ENCODE assay signal across 8 mouse cellular contexts in genomic region chr7:30099297-30099696, GRCm38 (mm10). TPM values are rescaled to one million over a fixed set of nuclear protein-coding genes. Genes with fewer than 3 reads are reported as not detected.
DNase-seq lines count a peak whose midpoint lies in the region; ATAC-seq lines count a peak whose summit lies in the region.

No protein-coding gene starts in this region.

- no peak for ATAC-seq in hindbrain, embryonic 11.5 days (ENCODE audit: low FRiP score)

- H3K36me3 ChIP-seq in splenic B cell, adult 2 months (ENCODE audit: control insufficient read depth, insufficient read depth, low read length, poor library complexity, severe bottlenecking), result peaks cover 3% of the 10 kb centered on the region
- H3K36me3 ChIP-seq in midbrain, embryonic 10.5 days, result peaks cover 74% of the 10 kb centered on the region
- H3K36me3 ChIP-seq in limb, embryonic 10.5 days, result peaks cover 73% of the 10 kb centered on the region
- H3K36me3 ChIP-seq in hindbrain, embryonic 11.5 days (ENCODE audit: control insufficient read depth, insufficient read depth, low read length), result peaks cover 31% of the 10 kb centered on the region

- H3K9me3 ChIP-seq in midbrain, embryonic 10.5 days (replicated peaks), result peaks cover 26% of the 10 kb centered on the region
- H3K9me3 ChIP-seq in limb, embryonic 10.5 days (replicated peaks), result peaks cover 10% of the 10 kb centered on the region
- peaks cover 2% of the 10 kb centered on the region for H3K9me3 ChIP-seq in hindbrain, embryonic 11.5 days (ENCODE audit: control insufficient read depth, low read length)

- H3K27me3 ChIP-seq in splenic B cell, adult 2 months (ENCODE audit: control insufficient read depth, insufficient read depth, low read length, poor library complexity, severe bottlenecking), result no peaks in the 10 kb centered on the region
- no peaks in the 10 kb centered on the region for H3K27me3 ChIP-seq in midbrain, embryonic 10.5 days (ENCODE audit: low read depth, poor library complexity, severe bottlenecking)
- no peaks in the 10 kb centered on the region for H3K27me3 ChIP-seq in limb, embryonic 10.5 days (ENCODE audit: low read depth, poor library complexity, severe bottlenecking)
- H3K27me3 ChIP-seq in hindbrain, embryonic 11.5 days (ENCODE audit: control insufficient read depth, insufficient read depth, low read length), result no peaks in the 10 kb centered on the region

- DNase-seq in kidney, postnatal 10 days, result peak; percentile 22
- DNase-seq in kidney, postnatal 25 days, result no peak
- DNase-seq in brain, adult 2 months (ENCODE audit: low read depth, low spot score), result peak; percentile 91
- peak; percentile 67 for DNase-seq in layer of hippocampus, adult 9-10 months (ENCODE audit: low spot score)
- peak; percentile 51 for DNase-seq in splenic B cell, adult 2 months (ENCODE audit: low read depth, low spot score)
- DNase-seq in midbrain, embryonic 10.5 days (ENCODE audit: low spot score), result no peak
- DNase-seq in limb, embryonic 10.5 days (ENCODE audit: low spot score), result no peak
- no peak for DNase-seq in hindbrain, embryonic 11.5 days (ENCODE audit: low spot score)

- no peak overlapping the region for H3K4me2 ChIP-seq in hindbrain, embryonic 11.5 days (replicated peaks; ENCODE audit: low read depth, low read length)

- H3K4me3 ChIP-seq in midbrain, embryonic 10.5 days, result no peak overlapping the region
- no peak overlapping the region for H3K4me3 ChIP-seq in limb, embryonic 10.5 days
- H3K4me3 ChIP-seq in hindbrain, embryonic 11.5 days (ENCODE audit: low read depth, low read length), result no peak overlapping the region

- no peak overlapping the region for H3K27ac ChIP-seq in midbrain, embryonic 10.5 days (replicated peaks)
- H3K27ac ChIP-seq in limb, embryonic 10.5 days, result no peak overlapping the region
- H3K27ac ChIP-seq in hindbrain, embryonic 11.5 days (ENCODE audit: low read depth, low read length), result no peak overlapping the region

- WGBS in midbrain, embryonic 10.5 days, result 96% methylated on average over 13 of the region's 13 CpGs
- 97% methylated on average over 13 of the region's 13 CpGs for WGBS in limb, embryonic 10.5 days
- 98% methylated on average over 13 of the region's 13 CpGs for WGBS in hindbrain, embryonic 11.5 days

- H3K9ac ChIP-seq in hindbrain, embryonic 11.5 days (ENCODE audit: low read depth, low read length), result no peak overlapping the region

- peaks cover 14% of the 10 kb centered on the region for H3K4me1 ChIP-seq in midbrain, embryonic 10.5 days
- H3K4me1 ChIP-seq in limb, embryonic 10.5 days, result peaks cover 12% of the 10 kb centered on the region
- H3K4me1 ChIP-seq in hindbrain, embryonic 11.5 days (replicated peaks; ENCODE audit: control insufficient read depth, insufficient read depth, low read length), result no peaks in the 10 kb centered on the region

RNA-seq across cellular contexts. Expression of gene Zfp260, which starts 4.7 kb away (rescaled TPM):
- polyA plus RNA-seq in midbrain, embryonic 10.5 days (2016; fragmentation: Nextera tagmentation; extraction: Ambion mirVana), result 113 and 116 TPM in 2 replicates
- polyA plus RNA-seq in limb, embryonic 10.5 days (2016; fragmentation: Nextera tagmentation; extraction: Ambion mirVana), result 107 and 129 TPM in 2 replicates
- 128 and 132 TPM in 2 replicates for polyA plus RNA-seq in hindbrain, embryonic 11.5 days (2014; fragmentation: Nextera tagmentation; extraction: Ambion mirVana)

RNA-seq across cellular contexts. Expression of gene Zfp566, which starts 9.0 kb away (rescaled TPM):
- 14.3 and 18.5 TPM in 2 replicates for polyA plus RNA-seq in midbrain, embryonic 10.5 days (2016; fragmentation: Nextera tagmentation; extraction: Ambion mirVana)
- polyA plus RNA-seq in limb, embryonic 10.5 days (2016; fragmentation: Nextera tagmentation; extraction: Ambion mirVana), result 20.5 and 23.6 TPM in 2 replicates
- 14.6 and 15.6 TPM in 2 replicates for polyA plus RNA-seq in hindbrain, embryonic 11.5 days (2014; fragmentation: Nextera tagmentation; extraction: Ambion mirVana)

RNA-seq across cellular contexts. Expression of gene Gm26920, which starts 9.1 kb away (rescaled TPM):
- 1.3 and 2.2 TPM in 2 replicates for polyA plus RNA-seq in midbrain, embryonic 10.5 days (2016; fragmentation: Nextera tagmentation; extraction: Ambion mirVana)
- polyA plus RNA-seq in limb, embryonic 10.5 days (2016; fragmentation: Nextera tagmentation; extraction: Ambion mirVana), result 2.4 and 3.3 TPM in 2 replicates
- 0.89 and 1.7 TPM in 2 replicates for polyA plus RNA-seq in hindbrain, embryonic 11.5 days (2014; fragmentation: Nextera tagmentation; extraction: Ambion mirVana)

RNA-seq across cellular contexts. Expression of gene Zfp382, which starts 22.4 kb away (rescaled TPM):
- 10.6 and 13.0 TPM in 2 replicates for polyA plus RNA-seq in midbrain, embryonic 10.5 days (2016; fragmentation: Nextera tagmentation; extraction: Ambion mirVana)
- polyA plus RNA-seq in limb, embryonic 10.5 days (2016; fragmentation: Nextera tagmentation; extraction: Ambion mirVana), result 7.9 and 10.3 TPM in 2 replicates
- 5.8 and 7.6 TPM in 2 replicates for polyA plus RNA-seq in hindbrain, embryonic 11.5 days (2014; fragmentation: Nextera tagmentation; extraction: Ambion mirVana)

RNA-seq across cellular contexts. Expression of gene Zfp82, which starts 26.6 kb away (rescaled TPM):
- 6.8 and 9.2 TPM in 2 replicates for polyA plus RNA-seq in midbrain, embryonic 10.5 days (2016; fragmentation: Nextera tagmentation; extraction: Ambion mirVana)
- polyA plus RNA-seq in limb, embryonic 10.5 days (2016; fragmentation: Nextera tagmentation; extraction: Ambion mirVana), result 4.4 and 5.3 TPM in 2 replicates
- polyA plus RNA-seq in hindbrain, embryonic 11.5 days (2014; fragmentation: Nextera tagmentation; extraction: Ambion mirVana), result 8.3 and 8.6 TPM in 2 replicates

Comparison
In these comparisons a context has a peak if more than half of its experiments do, and no peak if none do; other contexts are left out.
1. DNase-seq: peak in kidney, postnatal 10 days (single experiment), brain, adult 2 months (single experiment), layer of hippocampus, adult 9-10 months (single experiment) and splenic B cell, adult 2 months (single experiment); none in kidney, postnatal 25 days (0 of 2), midbrain, embryonic 10.5 days (single experiment), limb, embryonic 10.5 days (single experiment) and hindbrain, embryonic 11.5 days (single experiment).